Mouse (Mus musculus) kidney, adult 2 months (tissue): ENCODE results near the gene BC048562.

Experiments used
- CTCF ChIP-seq: fragments of 200-500 bp; conservative IDR thresholded peaks from 2 replicates; pipeline ENCODE4 v1.5.1; 2011; ENCODE audit warnings: low read depth, mild to moderate bottlenecking, control low read depth, low read length, moderate library complexity, mixed read lengths; ENCODE audit not compliant: insufficient read depth, insufficient read length
- POLR2A ChIP-seq: fragments of 200-500 bp; IDR thresholded peaks from one replicate; pipeline ENCODE4 v1.6.1; 2011; ENCODE audit warnings: low read depth, low read length, control low read depth

DNA sequence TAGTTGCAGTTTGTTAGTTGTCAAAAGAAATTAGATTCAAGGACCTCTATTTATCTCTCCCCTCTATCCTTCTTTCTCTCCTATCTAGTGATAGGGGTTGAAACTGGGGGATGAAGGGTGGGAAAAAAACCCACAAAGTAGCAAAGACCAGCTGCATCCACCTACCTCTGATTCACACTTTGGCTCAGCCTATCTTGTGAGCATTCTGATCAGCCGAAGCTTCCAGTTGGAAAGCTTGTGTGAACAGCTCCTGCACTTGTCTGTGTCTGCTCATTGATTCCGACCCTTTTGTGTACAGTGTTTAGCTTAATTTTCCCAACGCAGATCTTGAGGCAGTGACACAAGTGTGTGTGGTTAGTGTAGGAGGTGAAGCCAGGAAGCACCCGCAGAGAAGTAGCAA lies 17.2 kb downstream of the BC048562 start:
- TF ChIP-seq CTCF (no peak), POLR2A (no peak)
